Mouse (Mus musculus) hindbrain, embryonic 16.5 days (tissue): ENCODE data around the gene Tomm40. TPM values are rescaled to one million over a fixed set of nuclear protein-coding genes. Genes with fewer than 3 reads are reported as not detected.

ENCODE experiments used
- ATAC-seq: fragments of 200-750 bp; cut with Nextera tagmentation; 2 replicates; pipeline ENCODE4 v1.8.0; 2017; ENCODE audit warnings: moderate TSS enrichment, moderate library complexity
- H3K27ac ChIP-seq: fragments of 300-500 bp; sonication (generic); 2 replicates; pipeline ENCODE4 v1.5.1; 2014; ENCODE audit warnings: low read depth, mild to moderate bottlenecking, control low read depth, low read length, moderate library complexity
- H3K27me3 ChIP-seq: fragments of 300-500 bp; sonication (generic); replicated peaks from 2 replicates; pipeline ENCODE4 v1.6.1; 2014; ENCODE audit warnings: low read length; ENCODE audit not compliant: control insufficient read depth, insufficient read depth
- H3K36me3 ChIP-seq: fragments of 300-500 bp; sonication (generic); 2 replicates; pipeline ENCODE4 v1.6.1; 2014; ENCODE audit warnings: mild to moderate bottlenecking, low read length, moderate library complexity, mixed read lengths; ENCODE audit not compliant: control insufficient read depth, insufficient read depth
- H3K4me1 ChIP-seq: fragments of 300-500 bp; sonication (generic); 2 replicates; pipeline ENCODE4 v1.6.1; 2014; ENCODE audit warnings: low read depth, low read length; ENCODE audit not compliant: control insufficient read depth, insufficient read depth
- H3K4me2 ChIP-seq: fragments of 300-500 bp; sonication (generic); 2 replicates; pipeline ENCODE4 v1.6.1; 2014; ENCODE audit warnings: mild to moderate bottlenecking, low read length, control low read depth, moderate library complexity
- H3K4me3 ChIP-seq: fragments of 300-500 bp; sonication (generic); 2 replicates; pipeline ENCODE4 v1.5.1; 2014; ENCODE audit warnings: mild to moderate bottlenecking, low read length, control low read depth, moderate library complexity
- H3K9ac ChIP-seq: fragments of 300-500 bp; sonication (generic); 2 replicates; pipeline ENCODE4 v1.6.1; 2014; ENCODE audit warnings: low read depth, mild to moderate bottlenecking, control low read depth, low read length, moderate library complexity
- H3K9me3 ChIP-seq: fragments of 300-500 bp; sonication (generic); 2 replicates; pipeline ENCODE4 v1.6.1; 2014; ENCODE audit warnings: mild to moderate bottlenecking, low read length, moderate library complexity; ENCODE audit not compliant: control insufficient read depth
- WGBS: fragments of 180-500 bp; shearing (Covaris S2); extraction: QIAGEN DNeasy Blood & Tissue Kit; methylation state at CpG from one replicate; pipeline ENCODE4 v1.1.7; 2014; 5-methylcytosine and 5-hydroxymethylcytosine counted together
- polyA plus RNA-seq: library from polyadenylated mRNA; unstranded; fragments of >200 nt; fragmentation: Nextera tagmentation; extraction: Ambion mirVana; gene quantifications from 2 replicates; pipeline ENCODE4 v1.2.1, GENCODE M21; 2015

Gene Tomm40
- polyA plus RNA-seq, 1 experiment from 2014 or later = 134 TPM

DNA sequence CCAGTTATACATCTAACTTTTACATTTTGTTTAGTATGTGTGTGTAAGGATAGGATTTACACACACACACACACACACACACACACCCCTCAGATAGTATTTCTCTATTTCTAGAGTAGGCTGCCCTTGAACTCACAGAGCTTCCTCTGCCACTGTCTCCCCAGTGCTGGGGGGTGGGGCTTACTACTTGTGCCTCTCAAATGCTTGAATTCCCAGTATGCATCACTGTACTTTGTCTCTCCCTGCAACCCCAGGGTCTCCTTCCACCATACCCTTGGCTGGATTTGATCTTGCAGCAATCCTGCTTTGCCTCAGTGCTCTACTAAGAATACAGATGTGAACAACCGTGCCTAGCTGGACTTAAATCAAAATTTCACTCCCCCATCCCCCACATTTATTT lies 38.8 kb upstream of the Tomm40 start:
- peaks cover 4% of the 10 kb centered on the region; the same call in 1 of the 2 replicates for H3K4me1 ChIP-seq
- H3K9ac ChIP-seq = no peak overlapping the region
- no peaks in the 10 kb centered on the region for H3K36me3 ChIP-seq
- 85% methylated on average over 1 of the region's 1 CpGs for WGBS
- no peak overlapping the region for H3K4me2 ChIP-seq
- H3K4me3 ChIP-seq = no peak overlapping the region
- H3K9me3 ChIP-seq = no peaks in the 10 kb centered on the region
- no peak overlapping the region for H3K27ac ChIP-seq
- no peaks in the 10 kb centered on the region for H3K27me3 ChIP-seq
- ATAC-seq = no peak

GRCm38 (mm10) chr7:19753587-19753986 lies 38.3 kb upstream of the Tomm40 start:
- Histone ChIP-seq H3K4me1 (peaks cover 4% of the 10 kb centered on the region; the same call in 1 of the 2 replicates), H3K4me2 (no peak overlapping the region), H3K27ac (no peak overlapping the region), H3K27me3 (no peaks in the 10 kb centered on the region), H3K9ac (no peak overlapping the region), H3K36me3 (no peaks in the 10 kb centered on the region), H3K4me3 (no peak overlapping the region), H3K9me3 (no peaks in the 10 kb centered on the region)
- 76% methylated on average over 7 of the region's 7 CpGs for WGBS
- ATAC-seq = no peak

DNA sequence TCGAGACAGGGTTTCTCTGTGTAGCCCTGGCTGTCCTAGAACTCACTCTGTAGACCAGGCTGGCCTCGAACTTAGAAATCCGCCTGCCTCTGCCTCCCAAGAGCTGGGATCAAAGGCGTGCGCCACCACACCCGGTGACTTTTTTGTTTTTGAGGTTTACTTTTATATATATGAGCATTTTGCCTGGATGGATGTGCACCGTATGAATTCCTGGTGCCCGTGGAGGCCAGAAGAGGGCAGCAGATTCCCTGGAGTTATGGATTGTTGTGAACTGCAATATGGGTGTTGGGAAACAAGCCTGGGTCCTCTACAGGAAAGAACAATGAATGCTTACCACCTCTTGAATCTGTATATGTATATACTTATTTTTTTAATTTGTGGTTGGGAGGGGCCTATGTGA lies 37.4 kb upstream of the Tomm40 start:
- no peak overlapping the region for H3K9ac ChIP-seq
- peaks cover 12% of the 10 kb centered on the region for H3K4me1 ChIP-seq
- WGBS = 77% methylated on average over 8 of the region's 8 CpGs
- H3K27me3 ChIP-seq = no peaks in the 10 kb centered on the region
- H3K4me2 ChIP-seq = no peak overlapping the region
- no peak overlapping the region for H3K27ac ChIP-seq
- H3K9me3 ChIP-seq = no peaks in the 10 kb centered on the region
- no peaks in the 10 kb centered on the region for H3K36me3 ChIP-seq
- no peak overlapping the region for H3K4me3 ChIP-seq
- ATAC-seq = no peak

DNA sequence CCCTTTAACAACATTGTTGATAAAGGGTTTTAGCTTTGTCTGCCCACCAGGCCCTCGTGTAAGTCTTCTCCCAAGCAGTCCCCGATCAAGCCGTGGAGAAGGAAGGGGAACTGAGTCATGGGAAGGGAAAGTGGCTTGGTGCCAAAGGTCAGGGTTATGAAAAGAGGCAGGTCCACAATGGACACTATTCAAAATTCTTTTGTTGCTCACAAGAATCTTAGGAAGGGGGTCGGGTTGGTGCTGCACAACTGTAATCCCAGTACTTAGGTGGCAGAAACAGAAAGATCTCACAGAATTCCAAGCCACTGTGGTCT lies 35.8 kb upstream of the Tomm40 start:
- ATAC-seq = no peak
- Histone ChIP-seq H3K4me3 (no peak overlapping the region), H3K36me3 (no peaks in the 10 kb centered on the region), H3K4me1 (peaks cover 26% of the 10 kb centered on the region), H3K9ac (no peak overlapping the region), H3K27ac (no peak overlapping the region), H3K9me3 (no peaks in the 10 kb centered on the region), H3K4me2 (no peak overlapping the region), H3K27me3 (no peaks in the 10 kb centered on the region)
- 55% methylated on average over 4 of the region's 4 CpGs for WGBS

GRCm38 (mm10) chr7:19750217-19751069 lies 35.2 kb upstream of the Tomm40 start, which contains the start of gene Nectin2:
Gene Nectin2, minus strand, starts transcription at chr7:19750483.
- ATAC-seq = peak; percentile 54
- Histone ChIP-seq H3K4me3 (peak within 1 kb of the TSS; percentile 88), H3K36me3 (no peaks in the 10 kb centered on the region), H3K9ac (peak within 1 kb of the TSS; percentile 97), H3K4me1 (peaks cover 26% of the 10 kb centered on the region), H3K4me2 (peak within 1 kb of the TSS; percentile 83), H3K27me3 (no peaks in the 10 kb centered on the region), H3K27ac (peak within 1 kb of the TSS; percentile 87), H3K9me3 (no peaks in the 10 kb centered on the region)
- WGBS = 16% methylated on average over 19 of the region's 19 CpGs

- ATAC-seq = peak; percentile 93
- peak overlapping the region; percentile 88 for H3K4me3 ChIP-seq
- no peaks in the 10 kb centered on the region for H3K27me3 ChIP-seq
- peak overlapping the region; percentile 87 for H3K27ac ChIP-seq
- H3K4me2 ChIP-seq = peak overlapping the region; percentile 83
- no peaks in the 10 kb centered on the region for H3K36me3 ChIP-seq
- H3K4me1 ChIP-seq = peaks cover 28% of the 10 kb centered on the region
- under 1% methylated on average over 46 of the region's 46 CpGs for WGBS
- peak overlapping the region; percentile 97 for H3K9ac ChIP-seq
- no peaks in the 10 kb centered on the region for H3K9me3 ChIP-seq
Measured at GRCm38 (mm10) chr7:19749389-19750216, 34.4 kb upstream of the Tomm40 start.

DNA sequence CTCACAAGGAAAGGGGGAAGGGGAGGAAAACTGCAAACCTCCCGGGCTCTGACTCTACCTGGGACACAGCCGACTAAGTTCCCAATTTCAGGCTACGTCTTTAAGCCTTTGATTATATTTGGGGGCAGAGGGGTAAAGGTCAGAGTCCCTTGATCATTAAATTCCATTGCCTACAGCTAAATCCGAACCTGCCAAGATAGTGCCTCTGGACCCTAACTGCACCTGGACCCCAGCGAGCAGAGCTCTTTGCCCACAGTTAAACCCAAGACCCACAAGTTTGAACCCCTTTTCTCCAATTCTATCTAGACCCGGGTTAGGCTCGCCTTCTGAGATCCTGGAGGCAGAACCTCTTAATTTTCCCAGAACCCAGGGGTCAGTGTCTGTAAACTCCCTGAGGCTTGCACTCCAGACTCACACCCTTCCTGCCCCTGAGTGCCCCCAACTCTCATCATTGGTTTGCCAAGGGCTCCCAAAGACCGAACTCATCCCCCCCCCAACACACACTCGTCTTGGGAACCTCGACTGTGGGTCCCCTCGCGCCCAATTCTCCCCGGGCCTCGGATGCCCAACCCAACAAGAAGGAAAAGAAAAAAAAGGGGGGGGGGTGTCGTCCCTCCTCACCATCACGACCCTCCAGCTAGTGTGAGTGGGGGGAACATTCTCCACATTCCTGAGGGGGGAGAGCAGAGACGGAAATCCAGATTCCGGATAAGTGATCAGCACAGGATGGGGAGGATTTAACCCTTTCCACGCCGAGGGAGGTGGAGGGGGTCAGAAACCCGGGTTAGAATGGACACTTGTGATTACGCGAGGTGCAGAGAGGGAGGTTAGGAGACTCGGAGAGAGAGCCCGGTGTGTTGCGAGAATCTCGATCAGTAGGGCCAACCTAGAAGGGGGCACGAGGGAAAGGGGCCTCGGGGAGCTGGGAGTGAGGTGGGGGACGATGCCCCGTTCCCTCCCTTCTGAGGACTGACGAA lies 33.3 kb upstream of the Tomm40 start:
- peaks cover 30% of the 10 kb centered on the region for H3K4me1 ChIP-seq
- H3K4me3 ChIP-seq = peak overlapping the region; percentile 88
- H3K9me3 ChIP-seq = no peaks in the 10 kb centered on the region
- H3K27me3 ChIP-seq = no peaks in the 10 kb centered on the region
- H3K4me2 ChIP-seq = peak overlapping the region; percentile 83
- peak overlapping the region; percentile 87 for H3K27ac ChIP-seq
- peak overlapping the region; percentile 97 for H3K9ac ChIP-seq
- peak; percentile 19 for ATAC-seq
- WGBS = under 1% methylated on average over 31 of the region's 32 CpGs
- H3K36me3 ChIP-seq = peaks cover 2% of the 10 kb centered on the region; the same call in 1 of the 2 replicates

DNA sequence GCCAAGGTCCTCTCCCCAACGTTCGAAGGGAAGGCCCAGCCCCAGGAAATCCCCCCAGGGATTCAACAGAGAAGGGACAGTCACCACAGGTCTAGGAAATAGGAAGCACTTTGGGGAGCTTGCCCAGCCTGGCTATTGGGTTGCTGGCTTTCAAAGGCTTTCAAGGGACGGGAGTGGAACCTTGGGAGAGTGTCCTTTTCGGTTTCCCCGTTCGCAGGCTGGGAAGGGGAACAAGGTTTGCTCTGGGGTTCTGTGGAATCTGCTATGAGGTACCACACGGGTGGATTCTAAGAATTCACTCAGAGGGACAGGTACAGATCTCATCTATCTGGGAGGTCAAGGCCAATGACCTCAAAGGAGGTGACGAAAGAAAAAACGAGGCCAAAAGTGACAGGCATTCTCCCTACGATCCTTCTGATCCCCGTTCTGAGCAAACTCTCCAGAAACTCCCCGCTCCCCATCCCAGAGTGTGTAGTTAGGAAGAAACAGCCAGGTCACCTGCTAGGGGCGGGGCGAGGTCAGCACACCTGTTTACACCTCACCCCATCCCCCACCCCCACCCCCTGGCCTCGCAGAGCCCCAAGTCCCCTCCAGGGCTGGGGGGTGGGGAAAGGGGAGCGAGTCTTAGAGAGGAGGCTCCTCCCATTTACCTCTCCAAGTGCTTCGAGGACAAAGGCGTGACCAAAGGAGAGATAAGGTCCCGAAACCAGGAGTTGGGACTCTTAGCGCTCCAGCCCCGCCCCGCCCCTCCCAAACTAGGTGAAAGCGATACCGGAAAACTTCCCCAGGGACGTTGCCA lies 32.4 kb upstream of the Tomm40 start:
- Histone ChIP-seq H3K27me3 (no peaks in the 10 kb centered on the region), H3K36me3 (peaks cover 2% of the 10 kb centered on the region; the same call in 1 of the 2 replicates), H3K27ac (no peak overlapping the region), H3K4me1 (peaks cover 30% of the 10 kb centered on the region), H3K9me3 (no peaks in the 10 kb centered on the region), H3K9ac (peak overlapping the region; percentile 97), H3K4me3 (peak overlapping the region; percentile 88), H3K4me2 (peak overlapping the region; percentile 83)
- no peak for ATAC-seq
- WGBS = 7% methylated on average over 25 of the region's 25 CpGs
